Mouse (Mus musculus) adrenal gland (tissue): ENCODE results near the gene Slfn1.
"Not testable (repeated sequence)": the region's sequence is repeated elsewhere in the genome, so short reads cannot be mapped to it uniquely, and the experiment has no call there.

Experiments used
- intact Hi-C: fragments of 180-260 bp; cut with DNase I; formaldehyde crosslinking; loops from one replicate; pipeline ENCODE4 v1.15.1; 2025
- long read RNA-seq, 2 experiments: library from polyadenylated mRNA; unstranded; transcript quantifications; one replicate each; pipeline ENCODE4 v2.0.0; 2020; ENCODE audit warnings: borderline replicate concordance in 1 of 2; ENCODE audit not compliant: insufficient replicate concordance in 1 of 2

Gene Slfn1
- long read RNA-seq, experiment 1, partial matches to known transcripts = 0 of 1 reads
- long read RNA-seq, experiment 1, other reads (novel, unspliced or antisense) = 0 of 1 reads
- long read RNA-seq, experiment 2, partial matches to known transcripts = 0 of 1 reads
- long read RNA-seq, experiment 2, other reads (novel, unspliced or antisense) = 0 of 1 reads

- intact Hi-C loops = no loop called here
These were observed at the start of gene Slfn1 for GRCm38 (mm10) chr11:83116597-83117227. Gene Slfn1 (plus strand): TSS chr11:83116849.

- intact Hi-C loops = no loop called here
These were observed 48.5 kb upstream of the Slfn1 start for GRCm38 (mm10) chr11:83067982-83068694.

- intact Hi-C loops = no loop called here
These were observed 46.2 kb upstream of the Slfn1 start for GRCm38 (mm10) chr11:83070321-83070970.

GRCm38 (mm10) chr11:83077714-83078422, 38.8 kb upstream of the Slfn1 start:
- intact Hi-C loops = no loop called here

- intact Hi-C loops = no loop called here
These were observed 38.1 kb upstream of the Slfn1 start for GRCm38 (mm10) chr11:83078423-83079140.

- intact Hi-C loops = no loop called here
These were observed 37.0 kb upstream of the Slfn1 start for GRCm38 (mm10) chr11:83079487-83080199.

GRCm38 (mm10) chr11:83082741-83083473, 33.7 kb upstream of the Slfn1 start:
- intact Hi-C loops = no loop called here

GRCm38 (mm10) chr11:83084161-83084560, 32.5 kb upstream of the Slfn1 start:
- intact Hi-C loops = no loop called here

GRCm38 (mm10) chr11:83084761-83085160, 31.9 kb upstream of the Slfn1 start:
- intact Hi-C loops = no loop called here

GRCm38 (mm10) chr11:83115138-83115537, 1.5 kb upstream of the Slfn1 start:
- intact Hi-C loops = no loop called here

GRCm38 (mm10) chr11:83118056-83118455, 1.4 kb downstream of the Slfn1 start:
- intact Hi-C loops = no loop called here

GRCm38 (mm10) chr11:83121131-83121685, 4.6 kb downstream of the Slfn1 start:
- intact Hi-C loops = no loop called here

GRCm38 (mm10) chr11:83123198-83123597, 6.5 kb downstream of the Slfn1 start:
- intact Hi-C loops = no loop called here

- intact Hi-C loops = no loop called here
These were observed 8.3 kb downstream of the Slfn1 start for GRCm38 (mm10) chr11:83124906-83125305.

- intact Hi-C loops = not testable (repeated sequence)
These were observed 9.0 kb downstream of the Slfn1 start for GRCm38 (mm10) chr11:83125633-83126032.

GRCm38 (mm10) chr11:83137253-83137652, 20.6 kb downstream of the Slfn1 start:
- intact Hi-C loops = not testable (repeated sequence)

- intact Hi-C loops = not testable (repeated sequence)
These were observed 32.3 kb downstream of the Slfn1 start for GRCm38 (mm10) chr11:83148939-83149338.
